Mouse (Mus musculus): ENCODE results near the gene Ccdc63.
"Not testable (repeated sequence)": the region's sequence is repeated elsewhere in the genome, so short reads cannot be mapped to it uniquely, and the experiment has no call there.

Ccdc63 gene

DNA sequence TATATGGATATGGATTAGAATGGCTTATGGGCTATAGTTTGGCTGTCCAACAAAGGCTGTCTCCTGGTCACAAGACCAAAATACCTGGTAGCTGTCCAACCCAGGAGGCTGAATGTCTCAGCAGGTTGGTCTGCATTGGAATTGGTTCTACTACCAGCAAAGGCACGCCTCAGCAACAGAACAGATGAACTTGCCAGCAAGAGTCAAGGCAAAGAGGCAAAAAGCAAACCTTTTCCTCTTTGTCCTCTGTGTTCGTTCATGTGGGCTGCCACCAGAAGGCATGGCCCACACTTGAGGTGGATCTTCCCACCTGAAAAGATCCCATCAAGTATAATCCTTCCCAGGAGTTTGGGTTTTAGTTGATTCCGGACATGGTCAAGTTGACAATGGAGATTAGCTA is at the start of gene Ccdc63:
TSS of gene Ccdc63 (minus strand) at position 101 of the 400 bp plus-strand sequence.
- DNase-seq: no peak

- no peak for DNase-seq
Observed at GRCm38 (mm10) chr5:122189115-122189514, 48.5 kb upstream of the Ccdc63 start.

DNA sequence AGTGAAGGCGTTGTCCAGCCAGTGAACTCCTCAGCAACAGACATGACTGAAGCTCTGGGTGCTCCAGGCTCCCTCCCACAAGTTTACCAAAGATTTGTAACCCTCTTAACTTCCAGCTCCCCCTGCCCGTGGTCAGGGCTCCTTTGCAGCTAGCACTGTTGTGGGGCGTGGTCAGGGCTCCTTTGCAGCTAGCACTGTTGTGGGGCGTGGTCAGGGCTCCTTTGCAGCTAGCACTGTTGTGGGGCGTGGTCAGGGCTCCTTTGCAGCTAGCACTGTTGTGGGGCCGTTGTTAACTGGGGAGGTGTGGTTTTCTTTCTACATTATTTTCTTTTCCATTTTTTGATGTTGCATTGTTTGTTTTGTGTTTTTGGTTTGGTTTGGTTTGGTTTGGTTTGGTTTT is 44.2 kb upstream of the Ccdc63 start:
- DNase-seq: not testable (repeated sequence)

DNA sequence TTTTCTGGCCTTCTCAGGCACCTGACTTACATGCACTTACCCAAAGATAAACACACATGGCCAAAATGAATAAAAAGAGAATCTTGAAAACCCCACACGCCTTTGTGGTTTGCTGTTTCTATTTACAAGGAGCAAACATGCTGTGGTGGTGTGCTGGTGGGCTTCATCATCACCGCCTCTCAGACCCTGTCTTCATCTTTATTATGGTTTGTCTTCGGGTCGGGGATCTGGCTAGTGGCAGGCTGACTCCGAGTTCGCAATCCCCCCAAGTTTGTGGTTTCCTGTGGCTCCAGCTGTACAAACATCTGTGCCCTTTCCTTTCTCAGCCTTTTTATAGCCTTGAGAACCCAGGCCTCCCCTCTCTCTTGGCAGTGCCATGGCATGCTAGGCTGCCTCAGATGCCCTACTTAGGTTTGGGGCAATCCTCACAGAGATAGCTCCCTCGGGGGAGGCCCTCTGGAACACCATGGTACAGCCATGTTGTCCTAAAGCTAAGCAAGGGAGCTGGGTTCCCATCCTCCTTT is 43.7 kb upstream of the Ccdc63 start:
- DNase-seq: no peak

- DNase-seq: no peak
Observed at GRCm38 (mm10) chr5:122179665-122180064, 39.0 kb upstream of the Ccdc63 start.

- no peak for DNase-seq
Observed at GRCm38 (mm10) chr5:122176398-122176797, 35.8 kb upstream of the Ccdc63 start.

- DNase-seq: no peak
Observed at GRCm38 (mm10) chr5:122175961-122176360, 35.3 kb upstream of the Ccdc63 start.

DNA sequence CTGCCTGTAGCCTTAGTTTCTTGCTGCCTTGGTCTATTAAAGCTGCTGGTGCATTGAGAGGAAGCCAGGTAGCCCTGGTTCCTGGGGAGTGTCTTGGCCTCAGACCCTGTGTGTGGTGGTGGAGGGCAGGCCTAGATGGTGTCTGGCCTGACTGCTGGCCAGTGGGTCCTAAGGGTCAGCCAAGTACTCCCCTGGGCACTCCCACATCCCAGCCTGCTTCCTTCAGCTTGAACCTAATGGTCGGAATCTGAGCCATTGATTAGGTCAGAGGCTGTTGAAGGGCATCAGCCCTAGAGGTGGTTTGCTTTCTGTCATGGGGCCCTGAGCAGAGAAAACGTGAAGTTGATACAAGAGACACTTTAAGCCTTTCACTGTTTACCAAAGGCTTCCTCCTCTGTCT is 34.8 kb upstream of the Ccdc63 start:
- DNase-seq: no peak

GRCm38 (mm10) chr5:122171058-122171457 is 30.4 kb upstream of the Ccdc63 start:
- no peak for DNase-seq

- no peak for DNase-seq
Observed at GRCm38 (mm10) chr5:122168344-122169069, 27.9 kb upstream of the Ccdc63 start.

GRCm38 (mm10) chr5:122166636-122167161 is 26.1 kb upstream of the Ccdc63 start:
- DNase-seq: no peak

GRCm38 (mm10) chr5:122165233-122165915 is 24.8 kb upstream of the Ccdc63 start:
- DNase-seq: peak; percentile 75

- DNase-seq: no peak
Observed at GRCm38 (mm10) chr5:122164011-122164410, 23.4 kb upstream of the Ccdc63 start.

GRCm38 (mm10) chr5:122163194-122163593 is 22.6 kb upstream of the Ccdc63 start:
- no peak for DNase-seq

DNA sequence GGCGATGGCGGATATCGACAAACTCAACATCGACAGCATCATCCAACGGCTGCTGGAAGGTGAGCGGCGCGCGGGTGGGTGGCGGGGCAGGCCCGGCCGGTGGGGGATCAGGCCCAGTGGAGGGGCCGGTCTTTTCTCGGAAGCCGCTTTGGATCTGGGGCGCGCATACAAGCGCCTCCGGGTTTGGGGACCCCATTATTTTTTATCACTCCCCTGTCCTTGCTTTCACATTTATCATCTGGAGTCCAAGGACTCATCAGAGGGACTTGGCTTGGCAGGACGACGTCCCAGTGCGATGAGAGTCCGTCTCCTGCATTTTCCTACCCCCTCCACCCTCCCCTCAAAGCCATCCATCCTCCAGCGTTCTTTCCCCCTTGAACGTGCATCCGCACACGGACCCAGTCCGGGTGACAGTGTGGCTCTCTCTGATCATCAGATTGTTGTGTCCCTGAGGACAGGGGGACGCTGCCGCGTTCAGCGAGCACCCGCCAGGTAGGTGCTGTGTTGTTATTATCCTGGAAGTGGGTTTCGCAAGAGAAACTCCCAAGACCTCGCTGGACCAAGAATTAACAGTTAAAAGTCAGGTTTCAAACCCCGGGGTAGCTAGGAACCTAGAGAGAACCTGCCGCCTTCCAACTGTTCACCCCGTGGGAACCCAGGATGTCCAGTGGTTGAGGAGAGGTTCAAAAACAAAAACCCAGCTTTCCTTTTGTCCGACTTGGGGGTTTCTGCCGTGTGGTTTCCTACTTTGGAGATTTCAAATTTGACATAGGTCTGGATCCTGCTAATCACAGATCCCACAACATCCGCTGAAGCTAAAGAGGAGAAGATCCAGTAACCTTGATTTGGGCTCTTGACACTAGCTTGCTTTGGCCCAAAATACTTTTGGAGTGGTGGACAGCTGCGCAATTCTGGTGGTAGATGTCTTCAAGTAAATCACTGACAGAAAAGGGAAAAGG is 18.2 kb upstream of the Ccdc63 start:
- peak; percentile 32 for DNase-seq

DNA sequence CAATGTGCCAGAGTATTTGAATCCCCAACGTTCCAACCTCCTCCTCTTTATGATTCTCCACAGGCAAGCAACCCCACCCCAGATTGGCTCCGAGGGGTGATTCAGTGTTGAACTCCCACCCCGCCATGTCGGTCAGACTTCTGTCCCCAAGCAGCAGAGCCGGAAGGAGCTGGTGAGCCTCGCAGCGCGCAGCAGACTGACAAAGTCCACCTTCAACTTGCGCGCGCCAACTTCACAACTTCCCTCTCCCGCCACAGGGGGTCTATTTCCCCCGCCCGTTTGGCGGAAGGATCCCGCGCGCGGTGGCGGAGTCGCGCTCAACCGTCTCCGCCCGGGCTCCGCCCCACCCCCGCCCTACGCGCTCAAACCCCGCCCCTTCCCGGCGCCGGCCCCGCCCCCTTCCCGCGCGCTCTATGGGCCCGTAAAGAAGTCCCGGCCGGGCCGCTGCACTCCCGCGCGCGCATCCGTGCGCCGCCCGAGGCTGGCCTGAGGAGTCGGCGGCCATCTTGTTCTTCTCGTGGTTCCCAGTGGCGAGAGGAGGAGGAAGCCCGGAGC is 17.3 kb upstream of the Ccdc63 start, which contains the start of gene Ppp1cc:
TSS of gene Ppp1cc (plus strand) at position 452 of the 555 bp plus-strand sequence.
- peak; percentile 89 for DNase-seq

DNA sequence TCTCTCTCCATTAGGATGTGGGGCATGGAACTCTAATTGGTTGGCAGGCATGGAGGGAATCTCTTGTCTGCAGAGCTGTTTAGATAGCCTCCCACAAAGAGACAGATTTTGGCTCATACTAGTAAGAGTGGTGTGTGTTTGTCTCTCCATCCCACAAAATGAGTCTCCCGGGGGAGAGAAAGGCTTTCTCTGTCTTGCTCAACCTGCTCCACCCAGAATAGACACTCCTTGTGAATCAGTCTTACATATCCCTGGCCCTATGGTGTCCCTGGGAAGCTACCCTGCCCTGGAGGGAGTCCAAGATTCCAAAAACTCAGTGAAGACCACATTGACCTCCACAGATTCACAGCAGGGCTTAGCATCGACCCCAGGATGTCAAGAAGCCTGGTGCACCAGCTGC is 15.9 kb upstream of the Ccdc63 start:
- DNase-seq: no peak

- DNase-seq: no peak
Observed at GRCm38 (mm10) chr5:122155613-122156012, 15.0 kb upstream of the Ccdc63 start.

GRCm38 (mm10) chr5:122154782-122155181 is 14.2 kb upstream of the Ccdc63 start:
- DNase-seq: no peak

GRCm38 (mm10) chr5:122154006-122154405 is 13.4 kb upstream of the Ccdc63 start:
- DNase-seq: no peak

DNA sequence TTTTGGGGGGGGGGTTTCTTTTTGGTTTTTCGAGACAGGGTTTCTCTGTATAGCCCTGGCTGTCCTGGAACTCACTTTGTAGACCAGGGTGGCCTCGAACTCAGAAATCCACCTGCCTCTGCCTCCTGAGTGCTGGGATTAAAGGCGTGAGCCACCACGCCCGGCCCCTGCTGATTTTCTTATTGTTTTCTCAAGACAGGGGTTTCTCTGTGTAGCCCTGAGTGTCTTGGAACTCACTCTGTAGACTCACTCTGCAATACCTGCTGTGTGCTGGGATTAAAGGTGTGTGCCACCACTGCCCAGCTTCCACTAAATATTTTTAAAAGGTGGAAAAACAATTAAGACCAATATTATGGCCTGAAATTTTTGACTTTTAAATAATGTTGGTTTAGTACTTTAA is 11.9 kb upstream of the Ccdc63 start:
- DNase-seq: not testable (repeated sequence)

DNA sequence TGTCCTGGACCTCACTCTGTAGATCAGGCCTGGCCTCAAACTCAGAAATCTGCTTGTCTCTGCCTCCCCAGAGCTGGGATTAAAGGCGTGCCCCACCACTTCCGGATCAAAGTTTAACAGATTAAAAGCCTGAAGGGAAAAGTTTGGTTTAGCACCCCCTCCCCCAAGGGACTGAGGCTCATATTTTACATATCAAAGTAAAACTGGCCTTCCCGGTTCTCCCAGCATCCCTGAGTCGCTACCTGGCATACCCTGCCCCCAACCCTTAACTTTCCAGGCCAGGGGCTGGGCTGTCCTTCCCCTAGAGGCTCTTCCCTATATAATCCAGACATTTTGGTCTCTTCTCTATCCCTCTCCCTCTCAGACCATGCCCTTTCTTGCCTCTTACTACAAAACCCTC is 8.6 kb upstream of the Ccdc63 start:
- no peak for DNase-seq

Measured in right cerebral cortex, postnatal 25 days (tissue).